Mouse (Mus musculus) olfactory bulb, adult 2 months (tissue): ENCODE results near the gene Ssb. TPM values are rescaled to one million over a fixed set of nuclear protein-coding genes. Genes with fewer than 3 reads are reported as not detected.

ENCODE experiments used
- H3K27ac ChIP-seq: fragments of 200-500 bp; 2 replicates; pipeline ENCODE4 v1.5.1; 2012; ENCODE audit warnings: low read depth, low read length; ENCODE audit not compliant: insufficient read depth
- H3K4me1 ChIP-seq: fragments of 200-500 bp; 2 replicates; pipeline ENCODE4 v1.6.1; 2012; ENCODE audit warnings: low read length; ENCODE audit not compliant: control insufficient read depth, insufficient read depth
- H3K4me3 ChIP-seq: fragments of 200-500 bp; 2 replicates; pipeline ENCODE4 v1.5.1; 2012; ENCODE audit warnings: mild to moderate bottlenecking, low read depth, low read length, moderate library complexity; ENCODE audit not compliant: insufficient read depth
- CTCF ChIP-seq: fragments of 200-500 bp; IDR thresholded peaks from 2 replicates; pipeline ENCODE4 v1.5.1; 2012; ENCODE audit warnings: low read depth, mild to moderate bottlenecking, low read length, moderate library complexity; ENCODE audit not compliant: insufficient read depth
- POLR2A ChIP-seq: fragments of 200-500 bp; IDR thresholded peaks from 2 replicates; pipeline ENCODE4 v1.6.1; 2012; ENCODE audit warnings: mild to moderate bottlenecking, low read depth, low read length, moderate library complexity; ENCODE audit not compliant: insufficient read depth
- whole genome bisulfite sequencing: fragments of 180-500 bp; shearing (Covaris S2); methylation state at CpG from one replicate; pipeline ENCODE4 v1.1.7; 2018; 5-methylcytosine and 5-hydroxymethylcytosine counted together
- polyA plus RNA-seq: library from polyadenylated mRNA; stranded (reverse); fragments of >200 nt; gene quantifications from 2 replicates; pipeline ENCODE4 v1.2.4, GENCODE M21; 2012; ENCODE audit warnings: low replicate concordance; ENCODE audit not compliant: missing spikeins, insufficient read depth, insufficient read length

The Ssb gene
- polyA plus RNA-seq, 1 experiment, result 660 TPM

DNA sequence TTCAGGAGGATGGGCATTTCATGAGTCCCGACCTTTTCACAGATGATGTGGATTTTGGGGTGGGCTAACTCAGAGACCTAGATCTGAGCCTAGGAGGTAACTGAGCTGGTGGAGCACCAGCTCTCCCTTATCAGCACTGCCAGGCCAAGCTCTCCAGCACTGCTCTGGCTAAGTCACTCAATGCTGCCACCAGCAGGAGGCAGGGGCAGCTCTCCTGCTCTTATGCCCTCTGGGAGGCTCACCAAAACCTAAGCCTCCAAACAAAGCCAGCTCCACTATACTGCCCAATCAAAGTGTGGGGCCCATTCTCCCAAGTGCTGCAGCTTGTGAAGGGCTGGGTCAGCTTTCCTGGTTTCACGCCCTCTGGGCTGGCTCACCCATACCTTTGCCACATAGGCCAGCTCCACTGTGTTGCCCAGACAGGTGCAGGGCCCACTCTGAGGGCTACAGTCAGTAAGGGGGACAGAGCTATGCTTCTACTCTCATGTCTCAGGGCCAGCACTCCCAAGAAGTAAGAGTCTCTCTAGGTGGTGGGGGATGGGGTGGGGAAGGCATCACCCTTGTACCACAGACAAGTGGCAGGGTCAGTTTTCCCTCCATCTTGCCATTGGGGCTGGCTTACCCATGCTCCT, 9.8 kb upstream of the Ssb start:
- H3K4me1 ChIP-seq, result peaks cover 4% of the 10 kb centered on the region
- H3K4me3 ChIP-seq, result no peak overlapping the region
- TF ChIP-seq POLR2A (no peak), CTCF (no peak)
- H3K27ac ChIP-seq, result no peak overlapping the region
- 79% methylated on average over 2 of the region's 2 CpGs for whole genome bisulfite sequencing

DNA sequence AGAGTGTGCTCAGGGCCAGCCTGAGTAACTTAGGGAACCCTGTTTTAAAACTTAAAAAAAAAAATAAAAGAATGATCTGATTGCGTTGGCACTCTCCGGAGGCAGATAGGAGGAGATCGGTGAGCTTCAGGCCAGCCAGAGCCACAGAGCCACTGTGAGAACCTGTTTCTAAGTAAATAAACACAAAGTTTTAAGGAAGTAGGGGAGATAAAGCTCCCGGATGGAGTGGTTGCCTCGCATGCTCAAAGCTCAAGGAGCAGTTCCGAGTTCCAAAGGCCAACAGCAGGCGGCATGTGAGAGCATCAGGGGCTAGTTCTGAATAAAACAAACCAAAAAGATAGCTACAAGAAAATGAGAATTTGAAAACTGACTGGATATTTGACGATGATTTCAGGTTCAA, 5.0 kb upstream of the Ssb start:
- Histone ChIP-seq H3K27ac (no peak overlapping the region), H3K4me3 (no peak overlapping the region), H3K4me1 (no peaks in the 10 kb centered on the region)
- TF ChIP-seq POLR2A, result no peak
- TF ChIP-seq CTCF, result no peak
- 73% methylated on average over 8 of the region's 8 CpGs for WGBS

DNA sequence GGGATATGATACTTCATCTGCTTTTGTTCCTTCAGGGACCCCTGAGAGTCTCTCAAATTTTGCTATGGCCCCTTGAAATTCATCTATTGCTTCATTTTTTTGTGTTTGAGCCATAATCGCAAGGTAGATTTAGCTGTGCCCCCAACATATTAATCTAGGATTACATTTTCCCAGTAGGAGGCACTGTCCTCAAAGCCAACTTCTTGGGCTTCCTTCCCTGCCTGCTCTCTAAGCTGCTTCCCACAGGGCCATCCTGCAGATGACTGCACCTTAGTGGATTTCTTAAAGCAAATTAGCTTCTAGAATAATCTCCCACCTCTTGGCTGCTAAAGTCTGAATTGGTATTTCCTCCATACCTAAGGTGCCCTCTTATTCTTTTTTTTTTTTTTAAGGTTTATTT, 3.5 kb upstream of the Ssb start:
- TF ChIP-seq CTCF (no peak), POLR2A (no peak)
- Histone ChIP-seq H3K4me1 (no peaks in the 10 kb centered on the region), H3K4me3 (no peak overlapping the region), H3K27ac (no peak overlapping the region)
- WGBS, result 59% methylated on average over 1 of the region's 1 CpGs

DNA sequence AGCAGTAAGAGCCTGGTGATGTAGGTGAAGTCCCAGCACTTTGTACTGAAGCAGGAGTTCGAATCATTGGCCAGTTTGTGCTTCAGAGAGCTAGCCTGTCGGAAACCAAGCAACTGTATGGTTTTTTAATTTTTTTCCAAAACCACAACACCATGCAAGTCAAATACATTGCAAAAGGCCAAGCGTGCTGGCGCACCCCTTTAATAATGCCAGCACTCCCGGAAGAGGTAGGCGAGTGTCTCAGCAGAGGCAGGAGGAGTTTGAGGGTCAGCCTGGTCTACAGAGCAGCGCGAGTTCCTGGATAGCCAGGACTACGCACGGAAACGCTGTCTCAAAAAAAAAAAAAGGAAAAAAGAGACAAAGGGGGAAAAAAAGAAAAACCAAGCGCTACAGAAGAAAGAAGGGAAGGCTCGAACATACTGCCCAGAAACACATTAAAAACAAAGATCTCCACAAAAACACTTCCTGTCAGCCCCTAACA, 350 bp upstream of the Ssb start:
- no peaks in the 10 kb centered on the region for H3K4me1 ChIP-seq
- H3K4me3 ChIP-seq, result peak overlapping the region; percentile 43
- no peak for TF ChIP-seq POLR2A
- no peak for TF ChIP-seq CTCF
- WGBS, result 8% methylated on average over 13 of the region's 13 CpGs
- peak overlapping the region; percentile 30 for H3K27ac ChIP-seq

DNA sequence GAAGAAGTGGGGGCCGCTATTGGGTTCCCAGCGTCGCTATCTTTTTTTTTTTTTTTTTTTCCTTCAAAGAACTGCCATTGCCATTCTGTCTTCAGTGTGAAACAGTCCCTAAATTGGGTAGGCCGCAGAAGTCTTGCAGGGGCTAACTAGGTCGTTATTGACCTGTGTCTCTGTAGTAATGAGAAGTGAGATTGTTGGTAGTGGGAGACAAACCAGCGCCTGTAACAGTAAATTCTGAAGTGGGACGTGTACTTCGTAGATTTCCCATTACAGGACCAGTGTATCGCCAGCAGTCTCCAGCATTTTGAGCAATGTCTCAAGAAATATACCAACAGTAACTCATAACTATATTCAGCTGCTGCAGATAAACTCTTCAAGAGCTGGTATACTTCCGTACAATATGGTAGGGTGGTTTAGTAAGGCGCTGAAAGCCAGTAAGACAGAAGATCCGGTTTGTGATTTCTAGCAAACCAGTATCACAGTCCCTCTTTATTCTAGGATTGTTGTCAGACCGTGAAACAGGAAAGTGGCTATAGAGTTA, 825 bp downstream of the Ssb start:
- no peaks in the 10 kb centered on the region for H3K4me1 ChIP-seq
- TF ChIP-seq POLR2A (no peak), CTCF (no peak)
- under 1% methylated on average over 13 of the region's 13 CpGs for WGBS
- peak overlapping the region; percentile 77 for H3K4me3 ChIP-seq
- 0 out of 2 replicates have a peak overlapping the region, but pooled peaks have one; percentile 69 for H3K27ac ChIP-seq

DNA sequence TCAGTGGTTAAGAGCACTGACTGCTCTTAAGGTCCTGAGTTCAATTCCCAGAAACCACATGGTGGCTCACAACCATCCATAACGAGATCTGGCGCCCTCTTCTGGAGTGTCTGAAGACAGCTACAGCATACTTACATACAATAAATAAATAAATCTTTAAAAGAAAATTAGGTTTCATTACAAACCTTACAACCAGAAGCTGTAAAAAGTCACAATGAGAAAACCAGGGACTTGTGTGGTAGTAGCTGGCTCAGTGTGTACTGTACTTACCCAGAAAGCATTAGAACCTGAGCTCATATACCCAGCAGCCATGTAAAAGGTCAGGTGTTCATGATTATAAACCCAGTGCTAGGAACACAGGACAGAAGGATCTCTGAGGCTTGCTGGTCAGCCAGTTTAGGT, 22.6 kb downstream of the Ssb start:
- WGBS, result 86% methylated on average over 2 of the region's 2 CpGs
- H3K4me3 ChIP-seq, result no peak overlapping the region
- H3K27ac ChIP-seq, result no peak overlapping the region
- H3K4me1 ChIP-seq, result no peaks in the 10 kb centered on the region
- no peak for TF ChIP-seq CTCF
- no peak for TF ChIP-seq POLR2A

DNA sequence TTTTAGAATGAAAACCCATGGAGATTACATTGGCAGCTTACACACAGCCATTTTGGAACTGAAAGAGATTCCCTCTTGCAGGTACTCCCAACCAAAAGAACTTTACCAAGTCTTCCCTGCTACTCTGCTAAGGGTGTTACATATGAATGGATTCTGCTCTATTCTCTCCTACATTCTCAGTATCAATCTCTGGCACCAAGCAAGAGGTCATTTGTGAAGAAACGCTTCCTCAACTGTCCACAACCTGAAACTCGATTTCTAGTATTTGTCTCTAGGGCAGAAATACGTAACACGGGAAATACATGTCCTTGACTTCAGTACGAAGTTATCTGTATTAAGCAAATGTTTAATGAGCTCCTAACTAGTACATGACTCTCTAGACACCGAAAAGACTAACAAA, 23.2 kb downstream of the Ssb start:
- H3K27ac ChIP-seq, result no peak overlapping the region
- TF ChIP-seq CTCF (no peak), POLR2A (no peak)
- H3K4me1 ChIP-seq, result no peaks in the 10 kb centered on the region
- no peak overlapping the region for H3K4me3 ChIP-seq
- WGBS, result 50% methylated on average over 6 of the region's 6 CpGs

DNA sequence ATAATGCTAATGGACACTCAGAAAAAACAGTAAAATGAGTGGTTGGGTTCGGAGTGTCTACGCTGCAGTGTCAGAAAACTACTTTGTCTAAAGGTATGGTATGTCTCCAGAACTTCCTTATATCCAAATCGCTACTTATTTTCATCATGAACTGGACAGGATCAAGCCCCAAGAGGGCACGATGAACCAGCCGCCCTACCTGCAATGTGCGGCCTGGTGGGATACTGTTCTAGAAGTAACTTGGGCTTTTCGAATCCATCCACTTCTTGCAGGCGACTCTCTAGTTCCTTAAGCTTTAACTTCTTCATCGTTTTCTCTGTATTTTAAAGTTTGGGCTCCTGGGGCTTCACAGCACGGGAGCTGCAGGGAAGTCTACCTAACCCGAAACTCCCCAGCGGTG, 23.7 kb downstream of the Ssb start:
- WGBS, result 9% methylated on average over 12 of the region's 12 CpGs
- H3K4me3 ChIP-seq, result peak overlapping the region; percentile 61
- TF ChIP-seq POLR2A (no peak), CTCF (no peak)
- no peak overlapping the region for H3K27ac ChIP-seq
- no peaks in the 10 kb centered on the region for H3K4me1 ChIP-seq

DNA sequence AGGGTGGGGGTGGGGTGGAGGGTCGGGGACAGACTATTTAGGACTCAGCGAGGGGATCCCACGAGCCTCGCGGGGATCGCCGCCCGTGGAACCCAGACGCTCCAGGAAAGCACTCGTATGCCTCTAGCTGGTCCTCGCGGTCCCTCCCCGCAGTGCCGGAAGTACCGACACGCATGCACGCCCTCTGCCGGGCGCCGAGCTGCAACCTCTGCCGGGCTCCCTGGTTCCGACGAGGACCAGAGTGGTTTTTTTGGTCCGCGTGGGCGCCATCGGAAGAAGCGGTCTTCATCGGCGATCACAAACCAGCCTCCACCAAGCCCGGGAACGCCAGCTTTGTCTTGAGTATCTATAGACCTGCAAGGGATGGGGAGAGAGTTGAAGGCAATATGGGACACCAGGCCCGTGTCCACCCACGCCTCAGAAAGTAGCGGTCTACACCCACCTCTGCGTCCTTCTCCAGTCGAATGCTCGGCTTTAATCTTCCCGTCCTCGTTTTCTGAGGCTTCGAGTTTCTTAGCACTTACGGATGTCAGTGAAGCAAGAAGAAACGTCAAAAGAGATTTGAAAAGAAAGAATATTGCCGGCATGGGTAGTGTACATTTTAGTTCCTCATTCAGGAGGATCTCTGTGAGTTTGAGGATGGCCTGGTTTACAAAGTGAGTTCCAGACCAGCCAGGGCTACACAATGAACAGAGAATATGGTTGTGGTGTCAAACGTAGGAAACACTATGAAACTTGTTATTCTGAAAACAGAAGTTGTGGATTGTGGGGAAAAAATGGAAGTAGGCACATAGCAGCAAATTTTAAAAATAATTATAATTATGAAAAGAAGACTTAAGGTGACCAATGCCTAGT, 24.3 kb downstream of the Ssb start, which contains the start of gene Mettl5:
Mettl5 (minus strand) TSS at position 165 of the 855 bp plus-strand sequence.
- Histone ChIP-seq H3K27ac (peak within 1 kb of the TSS; percentile 73), H3K4me3 (peak within 1 kb of the TSS; percentile 61), H3K4me1 (no peaks in the 10 kb centered on the region)
- WGBS, result 1% methylated on average over 45 of the region's 45 CpGs
- TF ChIP-seq CTCF (0 out of 2 replicates have a peak, but pooled peaks have one; percentile 32), POLR2A (peak; percentile 75)
